Mouse (Mus musculus) kidney, embryonic 15.5 days (tissue): ENCODE measurements around the gene Wdr63. TPM values are rescaled to one million over a fixed set of nuclear protein-coding genes. Genes with fewer than 3 reads are reported as not detected.
A peak's percentile ranks its signal among the peaks of the same experiment; 100 is the strongest.

Experiments
- ATAC-seq: fragments of 200-750 bp; cut with Nextera tagmentation; replicated peaks from 2 replicates; pipeline ENCODE4 v1.8.0; 2017; ENCODE audit warnings: moderate TSS enrichment; ENCODE audit not compliant: low FRiP score
- H3K27ac ChIP-seq: fragments of 300-500 bp; sonication (generic); 2 replicates; pipeline ENCODE4 v1.5.1; 2015; ENCODE audit warnings: mild to moderate bottlenecking, inconsistent platforms
- H3K27me3 ChIP-seq: fragments of 300-500 bp; sonication (generic); 2 replicates; pipeline ENCODE4 v1.6.1; 2015; ENCODE audit warnings: inconsistent platforms
- H3K36me3 ChIP-seq: fragments of 300-500 bp; sonication (generic); 2 replicates; pipeline ENCODE4 v1.6.1; 2015; ENCODE audit warnings: inconsistent platforms
- H3K4me1 ChIP-seq: fragments of 300-500 bp; sonication (generic); 2 replicates; pipeline ENCODE4 v1.6.1; 2015; ENCODE audit warnings: inconsistent platforms
- H3K4me2 ChIP-seq: fragments of 300-500 bp; sonication (generic); 2 replicates; pipeline ENCODE4 v1.6.1; 2015; ENCODE audit warnings: moderate library complexity, mild to moderate bottlenecking, inconsistent platforms
- H3K4me3 ChIP-seq: fragments of 300-500 bp; sonication (generic); replicated peaks from 2 replicates; pipeline ENCODE4 v1.5.1; 2015; ENCODE audit warnings: mild to moderate bottlenecking, inconsistent platforms
- H3K9ac ChIP-seq: fragments of 300-500 bp; sonication (generic); 2 replicates; pipeline ENCODE4 v1.6.1; 2015; ENCODE audit warnings: mild to moderate bottlenecking, inconsistent platforms
- H3K9me3 ChIP-seq: fragments of 300-500 bp; sonication (generic); replicated peaks from 2 replicates; pipeline ENCODE4 v1.6.1; 2016; ENCODE audit warnings: inconsistent platforms
- WGBS: fragments of 180-500 bp; shearing (Covaris S2); methylation state at CpG from one replicate; pipeline ENCODE4 v1.1.7; 2015; ENCODE audit warnings: mixed read lengths; 5-methylcytosine and 5-hydroxymethylcytosine counted together
- polyA plus RNA-seq: library from polyadenylated mRNA; unstranded; fragments of >200 nt; fragmentation: Nextera tagmentation; extraction: Ambion mirVana; gene quantifications from 2 replicates; pipeline ENCODE4 v1.2.1, GENCODE M21; 2015

The Wdr63 gene
- polyA plus RNA-seq, 1 experiment from 2014 or later = 0.16 TPM

DNA sequence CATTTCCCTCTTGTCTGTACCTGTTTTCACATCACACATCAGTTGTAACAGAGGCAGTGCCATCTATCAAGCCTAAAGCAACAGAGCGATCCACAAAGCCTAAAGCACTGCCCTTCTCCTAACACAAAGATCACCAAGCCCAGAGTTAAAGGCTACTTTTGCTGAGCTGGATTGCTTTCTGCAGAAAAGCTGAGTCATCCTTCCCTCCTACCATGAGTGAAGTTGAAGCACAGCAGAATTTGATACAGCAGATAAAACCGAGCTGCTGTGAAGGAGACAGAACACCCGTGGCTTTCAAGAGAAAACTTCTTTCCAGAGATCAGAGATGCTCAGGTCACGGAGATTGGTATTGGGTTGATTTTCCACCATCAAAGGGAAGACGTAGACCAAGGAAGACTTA is 38.2 kb upstream of the Wdr63 start:
- no peak overlapping the region for H3K4me3 ChIP-seq
- H3K27ac ChIP-seq = no peak overlapping the region
- peaks cover 20% of the 10 kb centered on the region for H3K4me1 ChIP-seq
- H3K4me2 ChIP-seq = no peak overlapping the region
- no peak overlapping the region for H3K9ac ChIP-seq
- no peak for ATAC-seq
- no peaks in the 10 kb centered on the region for H3K9me3 ChIP-seq
- no peaks in the 10 kb centered on the region for H3K36me3 ChIP-seq
- 44% methylated on average over 5 of the region's 5 CpGs for WGBS
- H3K27me3 ChIP-seq = peaks cover 6% of the 10 kb centered on the region; the same call in 1 of the 2 replicates

DNA sequence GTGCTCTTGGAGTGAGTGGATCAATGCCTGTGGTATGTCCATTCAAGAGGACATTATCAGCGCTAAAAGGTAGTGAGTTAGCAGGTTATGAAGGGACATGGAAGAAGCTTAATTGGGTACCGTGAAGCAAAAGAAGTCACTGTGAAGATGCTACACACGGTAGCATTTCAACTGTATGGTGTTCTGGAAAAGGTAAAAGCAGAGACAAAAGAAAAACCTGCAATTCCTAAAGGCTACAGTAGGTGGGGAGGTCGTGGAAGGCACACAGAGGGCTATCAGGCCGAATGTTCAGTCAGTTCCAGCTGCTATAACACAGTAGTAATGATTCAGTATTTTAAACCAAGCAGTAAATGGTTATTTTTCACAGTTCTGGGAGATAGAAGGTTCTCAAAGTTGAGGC is 37.6 kb upstream of the Wdr63 start:
- WGBS = 55% methylated on average over 5 of the region's 5 CpGs
- Histone ChIP-seq H3K27me3 (peaks cover 6% of the 10 kb centered on the region; the same call in 1 of the 2 replicates), H3K27ac (no peak overlapping the region), H3K4me3 (no peak overlapping the region), H3K4me2 (no peak overlapping the region), H3K36me3 (no peaks in the 10 kb centered on the region), H3K9me3 (no peaks in the 10 kb centered on the region), H3K9ac (no peak overlapping the region), H3K4me1 (peaks cover 16% of the 10 kb centered on the region)
- no peak for ATAC-seq

DNA sequence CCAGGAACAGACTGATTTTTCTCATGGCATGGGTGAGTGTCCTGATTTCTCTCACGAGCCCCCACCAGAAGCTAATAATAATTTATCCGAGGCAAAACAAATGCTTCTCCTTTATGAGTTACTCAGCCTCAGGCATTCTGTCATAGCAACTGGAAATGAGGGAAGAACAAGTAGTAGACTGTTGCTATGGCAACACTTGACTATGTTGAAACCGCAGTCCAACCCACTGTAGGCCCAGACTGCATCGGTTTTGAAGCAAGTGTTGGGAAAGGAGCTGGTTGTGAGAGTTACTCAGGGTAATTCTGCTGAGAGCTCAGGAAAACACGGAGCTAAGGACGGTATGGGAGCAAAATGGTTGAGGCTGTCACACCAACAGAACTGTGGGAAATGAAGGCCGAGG is 34.6 kb upstream of the Wdr63 start:
- Histone ChIP-seq H3K4me1 (no peaks in the 10 kb centered on the region), H3K9ac (no peak overlapping the region), H3K4me3 (no peak overlapping the region), H3K36me3 (no peaks in the 10 kb centered on the region), H3K27ac (no peak overlapping the region), H3K27me3 (no peaks in the 10 kb centered on the region), H3K9me3 (no peaks in the 10 kb centered on the region), H3K4me2 (no peak overlapping the region)
- ATAC-seq = no peak
- 89% methylated on average over 7 of the region's 7 CpGs for WGBS

DNA sequence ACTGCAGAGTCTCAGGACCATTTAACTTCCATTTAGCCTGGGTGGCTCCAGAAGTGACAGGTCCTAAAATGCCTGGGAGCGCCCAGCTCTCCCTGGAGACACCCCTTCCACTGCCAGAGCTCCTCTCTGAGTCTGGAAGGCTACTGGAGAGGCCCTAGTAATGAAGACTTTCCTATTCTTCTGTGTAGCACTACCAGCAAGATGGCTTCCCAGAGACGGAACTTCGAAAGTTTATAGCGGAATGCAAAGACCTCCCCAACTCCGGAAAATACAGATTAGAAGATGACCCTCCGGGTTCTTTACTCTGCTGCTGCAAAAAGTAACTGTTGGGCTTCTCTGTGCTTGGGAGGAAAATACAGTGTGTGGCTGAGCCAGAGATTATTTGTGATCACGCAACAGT is 32.3 kb upstream of the Wdr63 start:
- Histone ChIP-seq H3K27me3 (no peaks in the 10 kb centered on the region), H3K9ac (no peak overlapping the region), H3K4me3 (no peak overlapping the region), H3K27ac (no peak overlapping the region), H3K4me1 (no peaks in the 10 kb centered on the region), H3K4me2 (no peak overlapping the region), H3K36me3 (no peaks in the 10 kb centered on the region), H3K9me3 (no peaks in the 10 kb centered on the region)
- no peak for ATAC-seq
- WGBS = 92% methylated on average over 7 of the region's 7 CpGs

DNA sequence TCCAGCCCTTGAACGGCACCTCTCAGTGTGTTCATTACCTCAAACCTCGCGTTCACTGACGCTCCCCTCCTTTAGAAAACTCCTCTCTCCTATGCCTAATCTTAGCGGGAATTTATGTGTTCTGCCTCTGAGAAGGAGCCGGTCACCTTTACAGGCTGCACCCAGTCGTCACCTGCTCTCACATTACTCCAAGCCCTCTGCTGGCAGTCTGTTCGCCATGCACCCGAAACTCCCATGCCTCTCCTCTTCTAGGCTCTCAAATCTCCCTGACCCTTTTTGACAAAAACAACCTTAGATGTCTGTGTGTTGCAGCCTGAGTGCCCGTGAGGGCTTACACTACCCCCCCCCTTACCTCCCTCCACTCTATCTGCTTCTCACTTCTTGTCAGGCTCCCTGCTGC is 28.5 kb upstream of the Wdr63 start:
- no peak overlapping the region for H3K4me2 ChIP-seq
- no peak overlapping the region for H3K9ac ChIP-seq
- no peaks in the 10 kb centered on the region for H3K9me3 ChIP-seq
- no peak for ATAC-seq
- H3K27me3 ChIP-seq = no peaks in the 10 kb centered on the region
- H3K27ac ChIP-seq = no peak overlapping the region
- no peaks in the 10 kb centered on the region for H3K4me1 ChIP-seq
- 37% methylated on average over 10 of the region's 10 CpGs for WGBS
- no peaks in the 10 kb centered on the region for H3K36me3 ChIP-seq
- no peak overlapping the region for H3K4me3 ChIP-seq

DNA sequence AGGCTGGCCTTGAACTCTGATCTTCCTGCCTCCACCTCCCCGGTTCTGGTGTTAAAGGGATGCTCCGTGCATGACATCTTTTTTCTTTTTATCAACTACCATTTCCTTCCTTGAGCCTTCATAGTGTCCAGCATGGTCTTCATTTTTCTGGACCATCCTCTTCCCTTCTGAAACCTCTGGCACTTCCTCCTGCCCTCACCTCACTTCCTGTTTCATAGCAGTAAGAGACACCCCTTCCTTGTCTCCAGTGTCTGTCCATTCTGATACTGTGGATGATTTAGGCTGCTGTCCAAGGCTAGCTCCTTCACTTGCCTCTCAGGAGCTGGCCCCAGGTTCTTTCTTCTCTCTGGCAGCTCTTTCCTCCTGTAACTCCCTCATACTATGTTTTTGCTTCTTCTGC is 27.5 kb upstream of the Wdr63 start:
- no peak overlapping the region for H3K9ac ChIP-seq
- no peaks in the 10 kb centered on the region for H3K27me3 ChIP-seq
- ATAC-seq = no peak
- H3K4me1 ChIP-seq = no peaks in the 10 kb centered on the region
- no peaks in the 10 kb centered on the region for H3K9me3 ChIP-seq
- H3K4me3 ChIP-seq = no peak overlapping the region
- WGBS = 72% methylated on average over 2 of the region's 2 CpGs
- no peak overlapping the region for H3K4me2 ChIP-seq
- no peaks in the 10 kb centered on the region for H3K36me3 ChIP-seq
- no peak overlapping the region for H3K27ac ChIP-seq

DNA sequence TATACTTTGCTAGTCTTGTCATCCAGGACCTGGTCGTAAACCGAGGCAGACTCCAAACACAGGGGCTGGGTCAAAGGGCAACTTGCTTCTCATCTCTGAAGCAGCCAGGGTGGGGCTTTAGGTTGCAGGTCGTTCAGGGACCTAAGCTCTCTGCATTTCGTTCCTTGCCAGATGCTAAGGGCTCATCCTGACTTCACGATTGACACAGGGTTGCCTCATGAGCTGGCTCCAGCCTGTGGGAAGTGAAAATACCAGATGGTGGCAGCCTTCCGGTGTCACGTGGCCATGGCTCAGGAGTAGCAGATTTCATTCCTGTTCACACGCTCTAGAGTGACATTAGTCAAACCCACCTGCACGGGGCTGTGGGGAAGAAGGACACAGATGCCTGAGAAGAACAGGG is 26.9 kb upstream of the Wdr63 start:
- Histone ChIP-seq H3K4me2 (no peak overlapping the region), H3K27me3 (no peaks in the 10 kb centered on the region), H3K4me3 (no peak overlapping the region), H3K4me1 (no peaks in the 10 kb centered on the region), H3K27ac (no peak overlapping the region), H3K36me3 (no peaks in the 10 kb centered on the region), H3K9ac (no peak overlapping the region), H3K9me3 (no peaks in the 10 kb centered on the region)
- WGBS = 55% methylated on average over 9 of the region's 9 CpGs
- no peak for ATAC-seq

DNA sequence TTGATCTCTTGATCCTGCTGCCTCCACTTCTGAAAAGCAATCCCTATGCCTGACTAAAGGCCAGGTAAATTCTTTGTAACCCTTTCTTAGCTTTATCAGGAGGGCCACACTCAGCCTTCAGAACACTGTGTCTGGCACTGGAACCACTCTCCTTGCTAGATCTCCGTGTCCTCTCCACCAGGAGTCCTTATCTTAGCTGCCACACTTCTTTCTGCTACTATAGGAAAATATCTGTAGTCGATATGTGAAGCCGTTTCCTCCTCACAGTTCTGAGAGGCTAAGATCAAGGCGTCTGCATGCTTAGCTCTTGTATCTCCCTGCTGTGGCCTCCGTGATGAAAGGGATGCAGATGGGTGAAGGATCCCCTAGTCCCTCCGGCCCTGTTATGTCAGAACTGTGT is 19.3 kb upstream of the Wdr63 start:
- Histone ChIP-seq H3K4me1 (no peaks in the 10 kb centered on the region; the same call in 1 of the 2 replicates), H3K36me3 (no peaks in the 10 kb centered on the region), H3K9ac (no peak overlapping the region), H3K4me3 (no peak overlapping the region), H3K27ac (no peak overlapping the region), H3K4me2 (no peak overlapping the region), H3K27me3 (no peaks in the 10 kb centered on the region), H3K9me3 (no peaks in the 10 kb centered on the region)
- 69% methylated on average over 6 of the region's 6 CpGs for WGBS
- no peak for ATAC-seq

DNA sequence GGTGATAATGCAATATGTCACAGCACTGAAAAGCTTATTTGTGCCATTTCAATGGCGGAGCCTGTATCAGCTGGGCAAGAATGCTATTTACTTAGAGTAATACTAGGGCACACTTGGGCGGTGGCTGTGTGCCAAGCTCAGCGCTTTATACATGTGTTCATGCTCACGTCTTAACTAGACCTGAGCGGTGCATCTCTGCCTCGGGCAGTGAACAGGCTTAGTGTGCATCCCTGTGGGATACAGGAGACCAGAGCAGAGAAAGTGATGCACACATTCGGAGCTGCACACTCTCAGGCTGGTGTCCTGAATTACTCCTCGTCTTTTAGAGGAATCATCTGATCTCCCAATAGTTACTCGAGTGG is 15.5 kb upstream of the Wdr63 start:
- no peak overlapping the region for H3K27ac ChIP-seq
- H3K27me3 ChIP-seq = peaks cover 8% of the 10 kb centered on the region; the same call in 1 of the 2 replicates
- H3K4me1 ChIP-seq = peaks cover 11% of the 10 kb centered on the region
- H3K4me3 ChIP-seq = no peak overlapping the region
- H3K9me3 ChIP-seq = no peaks in the 10 kb centered on the region
- ATAC-seq = no peak
- no peak overlapping the region for H3K9ac ChIP-seq
- no peaks in the 10 kb centered on the region for H3K36me3 ChIP-seq
- 84% methylated on average over 9 of the region's 9 CpGs for WGBS
- no peak overlapping the region for H3K4me2 ChIP-seq

DNA sequence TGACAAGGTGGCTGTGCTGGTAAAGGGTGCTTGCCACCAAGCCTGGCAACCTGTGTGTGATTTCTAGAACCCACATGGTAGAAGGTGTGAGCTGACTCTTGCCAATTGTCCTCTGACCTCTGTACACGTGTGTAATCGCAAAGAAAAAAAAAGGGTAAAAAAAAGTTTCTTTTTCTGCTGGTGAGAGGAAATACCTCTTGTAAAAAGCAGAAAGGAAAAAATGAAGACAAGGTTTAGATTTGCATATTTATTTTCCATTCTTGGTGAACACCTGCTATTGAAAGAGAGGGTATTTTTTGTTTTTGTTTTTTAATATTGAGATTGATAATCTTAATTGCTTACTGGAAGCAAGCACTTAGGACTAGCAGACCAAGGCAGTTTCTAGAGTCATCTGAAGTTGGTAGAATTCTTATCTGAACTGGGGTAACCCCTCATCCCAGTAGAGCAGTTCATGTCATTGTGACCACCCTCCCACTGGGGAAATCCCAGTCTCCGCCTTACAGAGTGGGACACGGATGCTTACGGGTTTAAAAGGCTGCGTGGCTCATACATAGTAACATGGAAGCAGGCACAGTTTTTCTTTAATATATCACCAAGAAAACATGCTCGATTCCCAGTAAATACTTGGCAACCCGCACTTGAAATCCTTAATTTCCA is 15.0 kb upstream of the Wdr63 start:
- Histone ChIP-seq H3K36me3 (no peaks in the 10 kb centered on the region), H3K27me3 (peaks cover 13% of the 10 kb centered on the region; the same call in 1 of the 2 replicates), H3K27ac (no peak overlapping the region), H3K4me2 (no peak overlapping the region), H3K9me3 (no peaks in the 10 kb centered on the region), H3K4me3 (no peak overlapping the region), H3K4me1 (peaks cover 15% of the 10 kb centered on the region), H3K9ac (no peak overlapping the region)
- no peak for ATAC-seq
- WGBS = 87% methylated on average over 8 of the region's 8 CpGs

DNA sequence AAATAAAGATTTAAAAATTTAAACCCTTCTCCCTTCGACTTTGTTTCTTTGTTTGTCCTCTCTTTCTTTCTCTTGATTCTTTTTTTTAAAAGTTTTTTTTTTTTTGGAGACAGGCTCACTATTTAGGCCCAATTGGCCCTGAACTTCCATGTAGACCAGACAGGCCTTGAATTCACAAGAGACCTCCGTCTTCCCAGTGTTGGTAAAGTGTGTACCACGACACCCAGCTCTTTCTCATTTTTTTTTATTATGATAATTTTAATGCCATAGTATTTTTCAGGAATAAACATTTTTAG is 14.1 kb upstream of the Wdr63 start:
- Histone ChIP-seq H3K9ac (peak overlapping the region; percentile 31; the same call in 1 of the 2 replicates), H3K27me3 (peaks cover 21% of the 10 kb centered on the region), H3K4me1 (peaks cover 24% of the 10 kb centered on the region), H3K4me3 (peak overlapping the region; percentile 30), H3K9me3 (no peaks in the 10 kb centered on the region), H3K27ac (no peak overlapping the region), H3K4me2 (peak overlapping the region; percentile 55; the same call in 1 of the 2 replicates), H3K36me3 (no peaks in the 10 kb centered on the region)
- ATAC-seq = no peak
- WGBS = 53% methylated on average over 3 of the region's 3 CpGs

DNA sequence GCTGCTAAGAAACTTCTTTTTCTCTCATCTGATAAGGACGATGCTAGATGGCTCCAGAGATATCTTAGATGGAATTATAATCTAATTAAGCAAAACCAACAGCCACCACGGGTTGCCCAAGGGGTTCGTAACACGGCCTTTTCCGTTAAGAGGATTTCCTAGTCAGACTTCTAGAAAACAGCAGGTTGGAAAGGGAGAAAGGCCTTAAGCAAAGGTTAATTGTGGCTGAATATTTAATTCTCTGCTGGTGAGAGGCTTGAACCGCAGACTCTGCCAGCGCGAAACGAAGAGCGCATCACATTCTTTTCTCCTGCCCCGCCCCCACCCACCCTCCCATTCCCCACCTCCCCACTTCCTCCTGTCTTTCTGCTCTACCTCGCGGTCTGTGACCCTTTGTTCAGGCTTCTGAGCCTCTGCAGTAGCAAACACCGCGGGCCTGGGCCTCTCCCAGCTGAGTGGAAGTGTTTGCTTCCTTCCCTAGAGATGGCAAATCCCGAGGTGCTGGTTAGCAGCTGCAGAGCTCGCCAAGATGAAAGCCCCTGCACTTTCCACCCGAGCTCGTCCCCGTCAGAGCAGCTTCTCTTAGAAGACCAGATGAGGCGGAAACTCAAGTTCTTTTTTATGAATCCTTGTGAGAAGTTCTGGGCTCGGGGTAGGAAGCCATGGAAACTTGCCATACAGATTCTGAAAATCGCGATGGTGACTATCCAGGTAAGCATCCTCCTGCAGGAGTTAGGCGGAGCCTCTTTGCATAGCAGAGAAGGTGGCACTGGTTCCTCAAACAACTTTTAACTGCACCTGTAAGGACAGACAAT is 13.6 kb upstream of the Wdr63 start:
- H3K27ac ChIP-seq = peak overlapping the region; percentile 3; the same call in 1 of the 2 replicates
- H3K36me3 ChIP-seq = no peaks in the 10 kb centered on the region
- H3K4me2 ChIP-seq = peak overlapping the region; percentile 55
- peak overlapping the region; percentile 31; the same call in 1 of the 2 replicates for H3K9ac ChIP-seq
- peaks cover 26% of the 10 kb centered on the region for H3K27me3 ChIP-seq
- peak overlapping the region; percentile 30 for H3K4me3 ChIP-seq
- no peak for ATAC-seq
- 12% methylated on average over 25 of the region's 25 CpGs for WGBS
- H3K9me3 ChIP-seq = no peaks in the 10 kb centered on the region
- H3K4me1 ChIP-seq = peaks cover 25% of the 10 kb centered on the region
